10 mouse cellular contexts compared by ENCODE assay signal in genomic region chr6:124739231-124739796, GRCm38 (mm10). TPM values are rescaled to one million over a fixed set of nuclear protein-coding genes. Genes with fewer than 3 reads are reported as not detected.
DNase-seq lines count a peak whose midpoint lies in the region; ATAC-seq and TF ChIP-seq lines count a peak whose summit lies in the region.
"Had no signal": no experiment of that assay in that cellular context is flagged by ENCODE, and none has a peak within 500 bp of the region (broad histone marks: within the 10 kb centered on the region; RNA-seq: fewer than 3 reads in every experiment).

No protein-coding gene starts in this region.

- intact Hi-C loops in heart, postnatal 36 days (cut with DNase I), result loop anchor here (5.0 kb wide), 2 partner anchors 37 to 167 kb away; partner anchors contain the start of gene C1rb

- TF ChIP-seq CTCF in heart, postnatal 0 days (IDR thresholded peaks at IDR 0.05; ENCODE audit: low read depth), result no peak
- no peak for TF ChIP-seq CTCF in ES-Bruce4 (IDR thresholded peaks at IDR 0.05; ENCODE audit: low read depth, low read length)

- WGBS in heart, postnatal 0 days, result 87% methylated on average over 10 of the region's 10 CpGs
- 88% methylated on average over 10 of the region's 10 CpGs for WGBS in forebrain, embryonic 14.5 days
- WGBS in macrophage (ENCODE audit: missing documents), result 93% methylated on average over 10 of the region's 10 CpGs

- no peak overlapping the region for H3K4me3 ChIP-seq in heart, postnatal 0 days (ENCODE audit: low read depth, low read length)
- H3K4me3 ChIP-seq in ES-Bruce4 (ENCODE audit: low read depth, low read length) (no peak overlapping the region), macrophage (ENCODE audit: inconsistent target) (no peak overlapping the region)
- no peak overlapping the region for H3K4me3 ChIP-seq in forebrain, embryonic 14.5 days (ENCODE audit: low read depth, low read length)

- no peak for TF ChIP-seq EP300 in heart, postnatal 0 days (IDR thresholded peaks at IDR 0.05; ENCODE audit: low read depth)
- TF ChIP-seq EP300 in ES-Bruce4 (IDR thresholded peaks at IDR 0.05; ENCODE audit: insufficient read depth, low read depth, low read length), result no peak

- no peaks in the 10 kb centered on the region for H3K9me3 ChIP-seq in heart, postnatal 0 days (replicated peaks; ENCODE audit: control insufficient read depth, low read length)
- no peaks in the 10 kb centered on the region for H3K9me3 ChIP-seq in ES-Bruce4 (replicated peaks; ENCODE audit: control insufficient read depth, insufficient read depth, low read length, poor library complexity, severe bottlenecking)
- no peaks in the 10 kb centered on the region for H3K9me3 ChIP-seq in forebrain, embryonic 14.5 days (replicated peaks; ENCODE audit: control insufficient read depth, low read length)

- no peaks in the 10 kb centered on the region for H3K27me3 ChIP-seq in heart, postnatal 0 days (ENCODE audit: control insufficient read depth, insufficient read depth, low read length)
- H3K27me3 ChIP-seq in ES-Bruce4 (ENCODE audit: control insufficient read depth, insufficient read depth, low read length, poor library complexity, severe bottlenecking), result no peaks in the 10 kb centered on the region
- no peaks in the 10 kb centered on the region for H3K27me3 ChIP-seq in forebrain, embryonic 14.5 days (replicated peaks; ENCODE audit: control insufficient read depth, insufficient read depth, low read length)

- H3K36me3 ChIP-seq in heart, postnatal 0 days (replicated peaks; ENCODE audit: control insufficient read depth, insufficient read depth, low read length), result peaks cover 12% of the 10 kb centered on the region
- H3K36me3 ChIP-seq in ES-Bruce4 (ENCODE audit: control insufficient read depth, insufficient read depth, low read length, poor library complexity, severe bottlenecking) (no peaks in the 10 kb centered on the region), macrophage (ENCODE audit: inconsistent target) (no peaks in the 10 kb centered on the region)
- peaks cover 28% of the 10 kb centered on the region for H3K36me3 ChIP-seq in forebrain, embryonic 14.5 days (ENCODE audit: control insufficient read depth, insufficient read depth, low read length)

- H3K79me2 ChIP-seq in macrophage (ENCODE audit: inconsistent target), result peaks cover 9% of the 10 kb centered on the region; the same call in 1 of the 2 replicates

- H3K4me1 ChIP-seq in heart, postnatal 0 days (ENCODE audit: control insufficient read depth, insufficient read depth), result peaks cover 5% of the 10 kb centered on the region; the same call in 1 of the 2 replicates
- H3K4me1 ChIP-seq in ES-Bruce4 (ENCODE audit: control insufficient read depth, insufficient read depth, low read length), result peaks cover 2% of the 10 kb centered on the region
- peaks cover 18% of the 10 kb centered on the region for H3K4me1 ChIP-seq in forebrain, embryonic 14.5 days (ENCODE audit: control insufficient read depth, insufficient read depth, low read length)

- no peak overlapping the region for H3K27ac ChIP-seq in heart, postnatal 0 days (ENCODE audit: low read depth)
- peak overlapping the region; percentile 6; the same call in 1 of the 2 replicates for H3K27ac ChIP-seq in ES-Bruce4 (ENCODE audit: insufficient read depth, low read length)
- H3K27ac ChIP-seq in forebrain, embryonic 14.5 days (ENCODE audit: low read depth, low read length), result no peak overlapping the region
- H3K27ac ChIP-seq in macrophage, result peak overlapping the region; percentile 94

- no peak for ATAC-seq in heart, postnatal 0 days (ENCODE audit: insufficient read depth, low read depth)
- ATAC-seq in forebrain, embryonic 14.5 days, result no peak

- H3K4me2 ChIP-seq in heart, postnatal 0 days (ENCODE audit: low read depth, low read length), result 0 out of 2 replicates have a peak overlapping the region, but pooled peaks have one; percentile 84
- peak overlapping the region; percentile 77; the same call in 1 of the 2 replicates for H3K4me2 ChIP-seq in forebrain, embryonic 14.5 days (ENCODE audit: low read length)

- no peak for DNase-seq in heart, postnatal 0 days (ENCODE audit: low spot score)
- no peak for DNase-seq in heart, postnatal 36 days
- DNase-seq in forebrain, embryonic 14.5 days (ENCODE audit: low spot score), result no peak
- no peak for DNase-seq in right cerebral cortex, adult 2 months (ENCODE audit: low spot score in 2 of 2)
- no peak for DNase-seq in frontal cortex, adult 2 months (ENCODE audit: extremely low spot score in 1 of 2, low spot score in 1 of 2)
- no peak for DNase-seq in layer of hippocampus, adult 9-11 months
- DNase-seq: cerebellum, postnatal 36 days had no signal

- TF ChIP-seq POLR2A in ES-Bruce4 (IDR thresholded peaks at IDR 0.05; ENCODE audit: insufficient read depth, low read length), result no peak

- no peak overlapping the region; the same call in 1 of the 2 replicates for H3K9ac ChIP-seq in heart, postnatal 0 days (replicated peaks; ENCODE audit: low read depth, low read length)
- H3K9ac ChIP-seq in ES-Bruce4 (ENCODE audit: low read depth, poor library complexity, severe bottlenecking), result peak overlapping the region; percentile 2; the same call in 1 of the 2 replicates
- H3K9ac ChIP-seq in forebrain, embryonic 14.5 days (ENCODE audit: low read length), result peak overlapping the region; percentile 88

RNA-seq across cellular contexts. Expression of gene Ptpn6, which starts 0.8 kb away (rescaled TPM):
- 2.4 and 6.3 TPM in 2 replicates for total RNA-seq in heart, postnatal 0 days (2014; rRNA removed; ENCODE audit: low replicate concordance)
- polyA plus RNA-seq in heart, postnatal 0 days (2015; fragmentation: Nextera tagmentation; extraction: Ambion mirVana), result 4.3 and 4.5 TPM in 2 replicates
- total RNA-seq in heart, postnatal 36 days (2021), result 1 to 10 TPM; 2.9 to 4.2 TPM
- polyA plus RNA-seq in ES-Bruce4 (2011; ENCODE audit: insufficient read depth, insufficient read length, low read depth, missing spikeins) (15.4 and 32.3 TPM in 2 replicates), macrophage (2018) (172 to 251 TPM (median 215 TPM) in 3 replicates)
- polyA plus RNA-seq in forebrain, embryonic 14.5 days (2014; fragmentation: Nextera tagmentation; extraction: Ambion mirVana), result 4.7 TPM in 2 replicates
- 100 to 1,000 TPM in 17 of 26 experiments, 10 to 100 TPM in 9; 26.9 to 536 (median 152) TPM for total RNA-seq in macrophage (2018; cell fraction: chromatin; rRNA removed)
- 100 to 1,000 TPM; 107 to 454 (median 253) TPM for total RNA-seq in macrophage (2018; cell fraction: cytosol; rRNA removed)
- total RNA-seq in macrophage (2018; cell fraction: nucleus; rRNA removed), result 100 to 1,000 TPM in 20 of 26 experiments, 10 to 100 TPM in 6; 52.4 to 435 (median 173) TPM
- polyA plus RNA-seq in frontal cortex, adult 2 months (2012; rRNA removed), result 5.1 and 7.1 TPM in 2 replicates

RNA-seq across cellular contexts. Expression of gene Grcc10, which starts 1.9 kb away (rescaled TPM):
- total RNA-seq in heart, postnatal 0 days (2014; rRNA removed; ENCODE audit: low replicate concordance), result 119 and 153 TPM in 2 replicates
- 492 and 535 TPM in 2 replicates for polyA plus RNA-seq in heart, postnatal 0 days (2015; fragmentation: Nextera tagmentation; extraction: Ambion mirVana)
- 100 to 1,000 TPM; 285 to 321 TPM for total RNA-seq in heart, postnatal 36 days (2021)
- 93.5 and 105 TPM in 2 replicates for polyA plus RNA-seq in ES-Bruce4 (2011; ENCODE audit: insufficient read depth, insufficient read length, low read depth, missing spikeins)
- 722 and 848 TPM in 2 replicates for polyA plus RNA-seq in forebrain, embryonic 14.5 days (2014; fragmentation: Nextera tagmentation; extraction: Ambion mirVana)
- total RNA-seq in macrophage (2018; cell fraction: chromatin; rRNA removed), result 10 to 100 TPM in 19 of 26 experiments, 1 to 10 TPM in 7; 5.5 to 46.1 (median 17.1) TPM
- 100 to 1,000 TPM; 123 to 226 (median 148) TPM for total RNA-seq in macrophage (2018; cell fraction: cytosol; rRNA removed)
- total RNA-seq in macrophage (2018; cell fraction: nucleus; rRNA removed), result 10 to 100 TPM; 14.9 to 66.2 (median 33.4) TPM
- 43.6 to 99.2 TPM (median 63.8 TPM) in 3 replicates for polyA plus RNA-seq in macrophage (2018)
- 383 and 401 TPM in 2 replicates for polyA plus RNA-seq in frontal cortex, adult 2 months (2012; rRNA removed)

RNA-seq across cellular contexts. Expression of gene Gm45234, which starts 16.5 kb away (rescaled TPM):
- total RNA-seq in heart, postnatal 0 days (2014; rRNA removed; ENCODE audit: low replicate concordance), result not detected in 2 replicates
- not detected in 2 replicates for polyA plus RNA-seq in heart, postnatal 0 days (2015; fragmentation: Nextera tagmentation; extraction: Ambion mirVana)
- total RNA-seq in heart, postnatal 36 days (2021), result under 1 TPM in 1 of 2 experiments, not detected in 1; 0.41 TPM
- polyA plus RNA-seq in ES-Bruce4 (2011; ENCODE audit: insufficient read depth, insufficient read length, low read depth, missing spikeins) (0.59 TPM in 1 of 2 replicates, not detected in the other), macrophage (2018) (not detected in 3 replicates)
- polyA plus RNA-seq in forebrain, embryonic 14.5 days (2014; fragmentation: Nextera tagmentation; extraction: Ambion mirVana), result not detected in 2 replicates
- total RNA-seq in macrophage (2018; cell fraction: chromatin; rRNA removed), result 1 to 10 TPM in 1 of 26 experiments, not detected in 25; 2.2 TPM
- under 1 TPM in 7 of 26 experiments, not detected in 19; 0.10 to 0.44 (median 0.19) TPM for total RNA-seq in macrophage (2018; cell fraction: cytosol; rRNA removed)
- total RNA-seq in macrophage (2018; cell fraction: nucleus; rRNA removed), result under 1 TPM in 1 of 26 experiments, not detected in 25; 0.28 TPM
- not detected in 2 replicates for polyA plus RNA-seq in frontal cortex, adult 2 months (2012; rRNA removed)
- total RNA-seq: hematopoietic stem cell, adult 5-6 weeks had no signal

RNA-seq across cellular contexts. Expression of gene Atn1, which starts 17.0 kb away (rescaled TPM):
- 7.8 and 8.5 TPM in 2 replicates for total RNA-seq in heart, postnatal 0 days (2014; rRNA removed; ENCODE audit: low replicate concordance)
- polyA plus RNA-seq in heart, postnatal 0 days (2015; fragmentation: Nextera tagmentation; extraction: Ambion mirVana), result 5.4 and 6.0 TPM in 2 replicates
- 10 to 100 TPM; 41.0 to 46.4 TPM for total RNA-seq in heart, postnatal 36 days (2021)
- polyA plus RNA-seq in ES-Bruce4 (2011; ENCODE audit: insufficient read depth, insufficient read length, low read depth, missing spikeins) (32.0 and 35.2 TPM in 2 replicates), macrophage (2018) (17.0 to 35.6 TPM (median 21.7 TPM) in 3 replicates)
- polyA plus RNA-seq in forebrain, embryonic 14.5 days (2014; fragmentation: Nextera tagmentation; extraction: Ambion mirVana), result 12.2 and 16.6 TPM in 2 replicates
- total RNA-seq in macrophage (2018; cell fraction: chromatin; rRNA removed), result 10 to 100 TPM in 25 of 26 experiments, 1 to 10 TPM in 1; 6.9 to 45.0 (median 27.8) TPM
- 10 to 100 TPM; 20.9 to 33.9 (median 27.3) TPM for total RNA-seq in macrophage (2018; cell fraction: cytosol; rRNA removed)
- total RNA-seq in macrophage (2018; cell fraction: nucleus; rRNA removed), result 10 to 100 TPM; 13.0 to 48.5 (median 23.3) TPM
- 75.6 and 84.2 TPM in 2 replicates for polyA plus RNA-seq in frontal cortex, adult 2 months (2012; rRNA removed)

RNA-seq across cellular contexts. Expression of gene Phb2, which starts 27.2 kb away (rescaled TPM):
- total RNA-seq in heart, postnatal 0 days (2014; rRNA removed; ENCODE audit: low replicate concordance), result 407 and 409 TPM in 2 replicates
- polyA plus RNA-seq in heart, postnatal 0 days (2015; fragmentation: Nextera tagmentation; extraction: Ambion mirVana), result 423 and 432 TPM in 2 replicates
- 100 to 1,000 TPM; 311 to 336 TPM for total RNA-seq in heart, postnatal 36 days (2021)
- 329 and 331 TPM in 2 replicates for polyA plus RNA-seq in ES-Bruce4 (2011; ENCODE audit: insufficient read depth, insufficient read length, low read depth, missing spikeins)
- 237 and 245 TPM in 2 replicates for polyA plus RNA-seq in forebrain, embryonic 14.5 days (2014; fragmentation: Nextera tagmentation; extraction: Ambion mirVana)
- 100 to 1,000 TPM in 1 of 26 experiments, 10 to 100 TPM in 25; 11.3 to 119 (median 57.5) TPM for total RNA-seq in macrophage (2018; cell fraction: chromatin; rRNA removed)
- 100 to 1,000 TPM in 18 of 26 experiments, 10 to 100 TPM in 8; 83.7 to 131 (median 112) TPM for total RNA-seq in macrophage (2018; cell fraction: cytosol; rRNA removed)
- 100 to 1,000 TPM in 1 of 26 experiments, 10 to 100 TPM in 25; 24.0 to 112 (median 50.6) TPM for total RNA-seq in macrophage (2018; cell fraction: nucleus; rRNA removed)
- 84.2 to 177 TPM (median 93.5 TPM) in 3 replicates for polyA plus RNA-seq in macrophage (2018)
- 107 and 108 TPM in 2 replicates for polyA plus RNA-seq in frontal cortex, adult 2 months (2012; rRNA removed)

Comparison
In these comparisons a context has a peak if more than half of its experiments do, and no peak if none do; other contexts are left out.
1. H3K27ac ChIP-seq: peak in ES-Bruce4 (single experiment) and macrophage (single experiment); none in heart, postnatal 0 days (single experiment) and forebrain, embryonic 14.5 days (single experiment).